ENCODE assay signal across 8 mouse cellular contexts in the genomic region with DNA sequence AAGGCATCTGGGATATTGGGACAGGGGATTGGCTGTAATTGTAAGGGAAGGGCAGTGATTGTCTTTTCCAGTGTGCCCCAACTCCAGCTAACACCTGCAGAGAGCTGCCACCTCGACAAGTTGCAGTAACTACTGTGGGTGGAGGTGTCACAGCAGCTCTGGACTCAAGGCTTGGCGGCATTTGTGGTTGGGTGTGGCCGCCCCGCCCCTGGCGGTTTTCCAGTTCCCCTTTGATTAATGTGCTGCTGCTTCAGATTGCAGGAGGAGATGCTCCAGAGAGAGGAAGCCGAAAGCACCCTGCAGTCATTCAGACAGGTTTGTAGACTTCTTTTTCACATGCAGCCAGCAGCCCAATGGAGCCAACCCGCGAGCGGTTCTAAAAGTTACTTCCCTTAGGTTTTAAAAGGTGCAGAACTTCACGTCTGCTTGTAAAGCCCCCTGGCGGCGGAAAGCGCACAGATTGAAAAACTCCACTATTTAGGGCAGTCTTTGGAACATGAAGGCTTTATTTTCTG. TPM values are rescaled to one million over a fixed set of nuclear protein-coding genes. Genes with fewer than 3 reads are reported as not detected.
A peak's percentile ranks its signal among the peaks of the same experiment; 100 is the strongest.
DNase-seq lines count a peak whose midpoint lies in the region; ATAC-seq and TF ChIP-seq lines count a peak whose summit lies in the region.

No protein-coding gene starts in this region.

- H3K4me2 ChIP-seq in embryonic facial prominence, embryonic 13.5 days, result peak overlapping the region; percentile 72
- H3K4me2 ChIP-seq in heart, embryonic 11.5 days, result peak overlapping the region; percentile 77
- H3K4me2 ChIP-seq in kidney, embryonic 14.5 days (replicated peaks; ENCODE audit: low read depth, low read length), result peak overlapping the region; percentile 77
- H3K4me2 ChIP-seq in limb, embryonic 14.5 days (replicated peaks; ENCODE audit: low read depth, low read length, severe bottlenecking), result peak overlapping the region; percentile 69
- peak overlapping the region; percentile 80 for H3K4me2 ChIP-seq in midbrain, embryonic 15.5 days

- H3K9me3 ChIP-seq in embryonic facial prominence, embryonic 13.5 days, result no peaks in the 10 kb centered on the region
- H3K9me3 ChIP-seq in heart, embryonic 11.5 days (replicated peaks; ENCODE audit: control insufficient read depth, low read length), result no peaks in the 10 kb centered on the region
- no peaks in the 10 kb centered on the region for H3K9me3 ChIP-seq in kidney, embryonic 14.5 days (ENCODE audit: control insufficient read depth, low read length)
- no peaks in the 10 kb centered on the region for H3K9me3 ChIP-seq in limb, embryonic 14.5 days (ENCODE audit: control insufficient read depth, low read length)
- H3K9me3 ChIP-seq in midbrain, embryonic 15.5 days, result no peaks in the 10 kb centered on the region

- peaks cover 27% of the 10 kb centered on the region for H3K4me1 ChIP-seq in embryonic facial prominence, embryonic 13.5 days
- peaks cover 14% of the 10 kb centered on the region for H3K4me1 ChIP-seq in heart, embryonic 11.5 days (ENCODE audit: control insufficient read depth, insufficient read depth, low read length)
- H3K4me1 ChIP-seq in kidney, embryonic 14.5 days (ENCODE audit: control insufficient read depth, insufficient read depth, low read length), result peaks cover 4% of the 10 kb centered on the region; the same call in 1 of the 2 replicates
- H3K4me1 ChIP-seq in limb, embryonic 14.5 days (ENCODE audit: control insufficient read depth, insufficient read depth, low read length), result peaks cover 21% of the 10 kb centered on the region
- H3K4me1 ChIP-seq in midbrain, embryonic 15.5 days, result peaks cover 37% of the 10 kb centered on the region
- H3K4me1 ChIP-seq in spleen, adult 2 months (ENCODE audit: control insufficient read depth, insufficient read depth, insufficient read length), result peaks cover 5% of the 10 kb centered on the region

- peak; percentile 46; the same call in 1 of the 2 replicates for TF ChIP-seq CTCF in spleen, adult 2 months (IDR thresholded peaks at IDR 0.05; ENCODE audit: extremely low read depth, insufficient read depth, insufficient read length, insufficient replicate concordance)

- peak overlapping the region; percentile 78 for H3K4me3 ChIP-seq in embryonic facial prominence, embryonic 13.5 days
- peak overlapping the region; percentile 94 for H3K4me3 ChIP-seq in heart, embryonic 11.5 days (ENCODE audit: low read depth, low read length)
- H3K4me3 ChIP-seq in kidney, embryonic 14.5 days (ENCODE audit: low read length), result peak overlapping the region; percentile 73
- peak overlapping the region; percentile 78 for H3K4me3 ChIP-seq in limb, embryonic 14.5 days (replicated peaks; ENCODE audit: low read length)
- H3K4me3 ChIP-seq in midbrain, embryonic 15.5 days, result peak overlapping the region; percentile 58
- peak overlapping the region; percentile 72 for H3K4me3 ChIP-seq in spleen, adult 2 months (ENCODE audit: extremely low read depth, insufficient read depth, insufficient read length)

- H3K36me3 ChIP-seq in embryonic facial prominence, embryonic 13.5 days, result peaks cover 36% of the 10 kb centered on the region
- H3K36me3 ChIP-seq in heart, embryonic 11.5 days (ENCODE audit: control insufficient read depth, insufficient read depth, low read length), result peaks cover 21% of the 10 kb centered on the region
- peaks cover 21% of the 10 kb centered on the region for H3K36me3 ChIP-seq in kidney, embryonic 14.5 days (ENCODE audit: control insufficient read depth, insufficient read depth, low read length)
- H3K36me3 ChIP-seq in limb, embryonic 14.5 days (ENCODE audit: control insufficient read depth, insufficient read depth, low read length), result peaks cover 39% of the 10 kb centered on the region
- no peaks in the 10 kb centered on the region for H3K36me3 ChIP-seq in midbrain, embryonic 15.5 days (replicated peaks)
- peaks cover 24% of the 10 kb centered on the region for H3K36me3 ChIP-seq in spleen, adult 2 months (ENCODE audit: control insufficient read depth, insufficient read depth, low read length)

- H3K27me3 ChIP-seq in embryonic facial prominence, embryonic 13.5 days, result no peaks in the 10 kb centered on the region
- H3K27me3 ChIP-seq in heart, embryonic 11.5 days (ENCODE audit: control insufficient read depth, insufficient read depth, low read length), result no peaks in the 10 kb centered on the region
- no peaks in the 10 kb centered on the region for H3K27me3 ChIP-seq in kidney, embryonic 14.5 days (ENCODE audit: control insufficient read depth, insufficient read depth, low read length)
- H3K27me3 ChIP-seq in limb, embryonic 14.5 days (ENCODE audit: control insufficient read depth, insufficient read depth, low read length), result no peaks in the 10 kb centered on the region
- no peaks in the 10 kb centered on the region for H3K27me3 ChIP-seq in midbrain, embryonic 15.5 days (replicated peaks)
- H3K27me3 ChIP-seq in spleen, adult 2 months (ENCODE audit: control insufficient read depth, insufficient read depth, low read length), result no peaks in the 10 kb centered on the region

- peak overlapping the region; percentile 97 for H3K27ac ChIP-seq in embryonic facial prominence, embryonic 13.5 days
- peak overlapping the region; percentile 98 for H3K27ac ChIP-seq in heart, embryonic 11.5 days (ENCODE audit: low read depth, low read length)
- H3K27ac ChIP-seq in kidney, embryonic 14.5 days (ENCODE audit: low read depth, low read length), result peak overlapping the region; percentile 95; the same call in 1 of the 2 replicates
- peak overlapping the region; percentile 94 for H3K27ac ChIP-seq in limb, embryonic 14.5 days (replicated peaks; ENCODE audit: low read depth, low read length)
- peak overlapping the region; percentile 88 for H3K27ac ChIP-seq in midbrain, embryonic 15.5 days
- peak overlapping the region; percentile 92 for H3K27ac ChIP-seq in spleen, adult 2 months (ENCODE audit: insufficient read depth, low read length)

- TF ChIP-seq POLR2A in limb, embryonic 14.5 days (IDR thresholded peaks at IDR 0.05; ENCODE audit: borderline replicate concordance, extremely low read depth, insufficient read depth, insufficient read length), result no peak
- TF ChIP-seq POLR2A in spleen, adult 2 months (IDR thresholded peaks at IDR 0.05; ENCODE audit: low read depth, low read length), result peak; percentile 13; the same call in 1 of the 2 replicates

- DNase-seq in 3134 (ENCODE audit: extremely low read depth, insufficient read length, low spot score), result peak; percentile 80
- peak; percentile 45 for DNase-seq in adrenal gland, adult 8-10 months
- peak; percentile 84 for DNase-seq in limb, embryonic 14.5 days (ENCODE audit: low spot score)
- peak; percentile 69 to 80 for DNase-seq in spleen, adult 2 months (ENCODE audit: low read depth in 1 of 2, low spot score in 2 of 2)

- under 1% methylated on average over 13 of the region's 13 CpGs for WGBS in embryonic facial prominence, embryonic 13.5 days
- WGBS in heart, embryonic 11.5 days (ENCODE audit: insufficient replicate concordance), result 0% methylated on average over 13 of the region's 13 CpGs
- 2% methylated on average over 13 of the region's 13 CpGs for WGBS in kidney, embryonic 14.5 days
- 1% methylated on average over 13 of the region's 13 CpGs for WGBS in limb, embryonic 14.5 days
- WGBS in midbrain, embryonic 15.5 days, result under 1% methylated on average over 13 of the region's 13 CpGs
- WGBS in spleen, adult 2 months, result under 1% methylated on average over 13 of the region's 13 CpGs

- ATAC-seq in embryonic facial prominence, embryonic 13.5 days (ENCODE audit: insufficient number of reproducible peaks, insufficient read depth, low FRiP score, low TSS enrichment, low read depth), result no peak
- ATAC-seq in heart, embryonic 11.5 days (replicated peaks; ENCODE audit: insufficient number of reproducible peaks, low FRiP score, low TSS enrichment), result no peak
- no peak for ATAC-seq in kidney, embryonic 14.5 days (ENCODE audit: low FRiP score, low TSS enrichment)
- peak; percentile 7; the same call in 1 of the 2 replicates for ATAC-seq in limb, embryonic 14.5 days (ENCODE audit: low FRiP score, low read depth)
- no peak for ATAC-seq in midbrain, embryonic 15.5 days (replicated peaks)

- peak overlapping the region; percentile 94 for H3K9ac ChIP-seq in embryonic facial prominence, embryonic 13.5 days
- H3K9ac ChIP-seq in heart, embryonic 11.5 days (ENCODE audit: low read depth, low read length), result peak overlapping the region; percentile 95
- H3K9ac ChIP-seq in kidney, embryonic 14.5 days (ENCODE audit: low read depth, low read length), result peak overlapping the region; percentile 70
- peak overlapping the region; percentile 89 for H3K9ac ChIP-seq in limb, embryonic 14.5 days (ENCODE audit: low read depth, low read length, severe bottlenecking)
- H3K9ac ChIP-seq in midbrain, embryonic 15.5 days, result peak overlapping the region; percentile 67

RNA-seq across cellular contexts. Expression of a gene that starts 1.6 kb away (rescaled TPM):
- 100 to 1,000 TPM; 106 to 291 (median 155) TPM for total RNA-seq in adrenal gland, adult 8-10 months (2022)
- 923 and 1,009 TPM in 2 replicates for polyA plus RNA-seq in embryonic facial prominence, embryonic 13.5 days (2015; fragmentation: Nextera tagmentation; extraction: Ambion mirVana)
- polyA plus RNA-seq in heart, embryonic 11.5 days (2014; fragmentation: Nextera tagmentation; extraction: Ambion mirVana), result 867 and 947 TPM in 2 replicates
- polyA plus RNA-seq in kidney, embryonic 14.5 days (2014; fragmentation: Nextera tagmentation; extraction: Ambion mirVana), result 430 and 475 TPM in 2 replicates
- polyA plus RNA-seq in limb, embryonic 14.5 days (2012; rRNA removed), result 1,568 and 2,459 TPM in 2 replicates
- polyA plus RNA-seq in limb, embryonic 14.5 days (2014; fragmentation: Nextera tagmentation; extraction: Ambion mirVana), result 1,202 and 1,226 TPM in 2 replicates
- polyA plus RNA-seq in midbrain, embryonic 15.5 days (2015; fragmentation: Nextera tagmentation; extraction: Ambion mirVana), result 395 and 414 TPM in 2 replicates
- polyA plus RNA-seq in spleen, adult 2 months (2012; rRNA removed), result 718 and 867 TPM in 2 replicates

RNA-seq across cellular contexts. Expression of a gene that starts 30.9 kb away (rescaled TPM):
- 1 to 10 TPM; 3.6 to 8.0 (median 5.1) TPM for total RNA-seq in adrenal gland, adult 8-10 months (2022)
- 8.6 and 10.4 TPM in 2 replicates for polyA plus RNA-seq in embryonic facial prominence, embryonic 13.5 days (2015; fragmentation: Nextera tagmentation; extraction: Ambion mirVana)
- polyA plus RNA-seq in heart, embryonic 11.5 days (2014; fragmentation: Nextera tagmentation; extraction: Ambion mirVana), result 8.2 and 9.0 TPM in 2 replicates
- polyA plus RNA-seq in kidney, embryonic 14.5 days (2014; fragmentation: Nextera tagmentation; extraction: Ambion mirVana), result 12.8 and 16.3 TPM in 2 replicates
- 7.5 and 9.7 TPM in 2 replicates for polyA plus RNA-seq in limb, embryonic 14.5 days (2012; rRNA removed)
- 12.6 and 13.7 TPM in 2 replicates for polyA plus RNA-seq in limb, embryonic 14.5 days (2014; fragmentation: Nextera tagmentation; extraction: Ambion mirVana)
- 6.3 and 8.0 TPM in 2 replicates for polyA plus RNA-seq in midbrain, embryonic 15.5 days (2015; fragmentation: Nextera tagmentation; extraction: Ambion mirVana)
- 1.1 and 1.2 TPM in 2 replicates for polyA plus RNA-seq in spleen, adult 2 months (2012; rRNA removed)
